Mouse (Mus musculus) gastrocnemius, adult 18-20 months (tissue): ENCODE results near the gene Iqcf5. TPM values are rescaled to one million over a fixed set of nuclear protein-coding genes. Genes with fewer than 3 reads are reported as not detected.

Experiments used
- total RNA-seq, 2 experiments: library from RNA; stranded (reverse); gene quantifications; 2 replicates each; pipeline ENCODE4 v1.2.3; 2021

Gene Iqcf5
- total RNA-seq, 2 experiments from 2014 or later = not detected

Other genes with a start within 250 kb of the Iqcf5 start
- gene Poc1a, start 233.5 kb upstream of the Iqcf5 start, total RNA-seq = 1 to 10 TPM; 1.8 to 1.9 TPM
- 10 to 100 TPM; 15.3 to 27.6 TPM for gene Dusp7, start 145.9 kb upstream of the Iqcf5 start, total RNA-seq
- 100 to 1,000 TPM; 280 to 298 TPM for gene Rpl29, start 85.1 kb upstream of the Iqcf5 start, total RNA-seq
- gene Acy1, start 76.3 kb upstream of the Iqcf5 start, total RNA-seq = 10 to 100 TPM; 10.0 to 13.0 TPM
- gene Abhd14b, start 67.1 kb upstream of the Iqcf5 start, total RNA-seq = 1 to 10 TPM; 4.0 to 4.1 TPM
- gene Abhd14a, start 66.9 kb upstream of the Iqcf5 start, total RNA-seq = 10 to 100 TPM; 16.9 to 17.0 TPM
- 10 to 100 TPM; 54.7 to 69.6 TPM for gene Pcbp4, start 61.3 kb upstream of the Iqcf5 start, total RNA-seq
- gene Gpr62, start 48.6 kb upstream of the Iqcf5 start, total RNA-seq = under 1 TPM; 0.14 to 0.21 TPM
- 10 to 100 TPM; 19.8 to 21.7 TPM for gene Rrp9, start 38.6 kb upstream of the Iqcf5 start, total RNA-seq
- 10 to 100 TPM; 68.1 to 69.4 TPM for gene Parp3, start 37.6 kb upstream of the Iqcf5 start, total RNA-seq
- gene Iqcf1, start 14.6 kb upstream of the Iqcf5 start, total RNA-seq = not detected
- gene Iqcf3, start 47.1 kb downstream of the Iqcf5 start, total RNA-seq = not detected
- not detected for gene Iqcf4, start 56.4 kb downstream of the Iqcf5 start, total RNA-seq
- gene Iqcf6, start 112.0 kb downstream of the Iqcf5 start, total RNA-seq = not detected
- not detected for gene Grm2, start 141.5 kb downstream of the Iqcf5 start, total RNA-seq
- gene Tex264, start 171.4 kb downstream of the Iqcf5 start, total RNA-seq = 10 to 100 TPM; 29.8 to 30.6 TPM